Mouse (Mus musculus) hindbrain, embryonic 11.5 days (tissue): ENCODE results near the gene Cdhr4. TPM values are rescaled to one million over a fixed set of nuclear protein-coding genes. Genes with fewer than 3 reads are reported as not detected.

Source experiments
- ATAC-seq: fragments of 200-750 bp; cut with Nextera tagmentation; 2 replicates; pipeline ENCODE4 v1.8.0; 2017; ENCODE audit warnings: mild to moderate bottlenecking, moderate TSS enrichment, moderate library complexity; ENCODE audit not compliant: low FRiP score
- DNase-seq: peaks from one replicate; pipeline ENCODE4 v3.0.0-alpha.2; 2015; ENCODE audit warnings: low spot score
- H3K27ac ChIP-seq: fragments of 300-500 bp; sonication (generic); 2 replicates; pipeline ENCODE4 v1.5.1; 2014; ENCODE audit warnings: mild to moderate bottlenecking, low read depth, low read length
- H3K27me3 ChIP-seq: fragments of 300-500 bp; sonication (generic); 2 replicates; pipeline ENCODE4 v1.6.1; 2014; ENCODE audit warnings: mild to moderate bottlenecking, low read length, moderate library complexity, mixed read lengths; ENCODE audit not compliant: control insufficient read depth, insufficient read depth
- H3K36me3 ChIP-seq: fragments of 300-500 bp; sonication (generic); 2 replicates; pipeline ENCODE4 v1.6.1; 2014; ENCODE audit warnings: mild to moderate bottlenecking, low read length, moderate library complexity, mixed read lengths; ENCODE audit not compliant: control insufficient read depth, insufficient read depth
- H3K4me1 ChIP-seq: fragments of 300-500 bp; sonication (generic); replicated peaks from 2 replicates; pipeline ENCODE4 v1.6.1; 2014; ENCODE audit warnings: low read length, mixed read lengths; ENCODE audit not compliant: control insufficient read depth, insufficient read depth
- H3K4me2 ChIP-seq: fragments of 300-500 bp; sonication (generic); replicated peaks from 2 replicates; pipeline ENCODE4 v1.6.1; 2014; ENCODE audit warnings: mild to moderate bottlenecking, low read depth, low read length
- H3K4me3 ChIP-seq: fragments of 300-500 bp; sonication (generic); 2 replicates; pipeline ENCODE4 v1.5.1; 2014; ENCODE audit warnings: low read depth, low read length
- H3K9ac ChIP-seq: fragments of 300-500 bp; sonication (generic); 2 replicates; pipeline ENCODE4 v1.6.1; 2014; ENCODE audit warnings: low read depth, low read length
- H3K9me3 ChIP-seq: fragments of 300-500 bp; sonication (generic); 2 replicates; pipeline ENCODE4 v1.6.1; 2016; ENCODE audit warnings: low read length; ENCODE audit not compliant: control insufficient read depth
- WGBS: fragments of 180-500 bp; shearing (Covaris S2); extraction: QIAGEN DNeasy Blood & Tissue Kit; methylation state at CpG from one replicate; pipeline ENCODE4 v1.1.7; 2014; 5-methylcytosine and 5-hydroxymethylcytosine counted together
- polyA plus RNA-seq: library from polyadenylated mRNA; unstranded; fragments of >200 nt; fragmentation: Nextera tagmentation; extraction: Ambion mirVana; gene quantifications from 2 replicates; pipeline ENCODE4 v1.2.1, GENCODE M21; 2014

Gene Cdhr4
- polyA plus RNA-seq, 1 experiment from 2014 or later, result 3.3 TPM

- Histone ChIP-seq H3K4me1 (peaks cover 2% of the 10 kb centered on the region; the same call in 1 of the 2 replicates), H3K36me3 (no peaks in the 10 kb centered on the region), H3K4me2 (peak within 1 kb of the TSS; percentile 89), H3K9ac (peak within 1 kb of the TSS; percentile 54), H3K27ac (peak within 1 kb of the TSS; percentile 83), H3K4me3 (peak within 1 kb of the TSS; percentile 64; the same call in 1 of the 2 replicates), H3K27me3 (peaks cover 7% of the 10 kb centered on the region), H3K9me3 (no peaks in the 10 kb centered on the region)
- ATAC-seq (0 out of 2 replicates have a peak, but pooled peaks have one; percentile 15), DNase-seq (peak; percentile 65)
- 41% methylated on average over 14 of the region's 14 CpGs for WGBS
Observed at GRCm38 (mm10) chr9:107982681-107983346, 9.5 kb upstream of the Cdhr4 start, which contains the start of gene Gm20661. Gm20661 (plus strand) TSS chr9:107983058.

GRCm38 (mm10) chr9:107983421-107983890 lies 8.8 kb upstream of the Cdhr4 start:
- no peaks in the 10 kb centered on the region for H3K9me3 ChIP-seq
- ATAC-seq, result no peak
- H3K36me3 ChIP-seq, result no peaks in the 10 kb centered on the region
- peak; percentile 61 for DNase-seq
- H3K4me1 ChIP-seq, result peaks cover 2% of the 10 kb centered on the region; the same call in 1 of the 2 replicates
- H3K4me3 ChIP-seq, result peak overlapping the region; percentile 64; the same call in 1 of the 2 replicates
- peaks cover 7% of the 10 kb centered on the region for H3K27me3 ChIP-seq
- no peak overlapping the region for H3K9ac ChIP-seq
- H3K4me2 ChIP-seq, result peak overlapping the region; percentile 22
- 48% methylated on average over 4 of the region's 4 CpGs for WGBS
- peak overlapping the region; percentile 73 for H3K27ac ChIP-seq

- DNase-seq, result no peak
- H3K9me3 ChIP-seq, result no peaks in the 10 kb centered on the region
- H3K27me3 ChIP-seq, result peaks cover 7% of the 10 kb centered on the region
- peak overlapping the region; percentile 64 for H3K4me3 ChIP-seq
- H3K27ac ChIP-seq, result peak overlapping the region; percentile 72
- no peaks in the 10 kb centered on the region for H3K36me3 ChIP-seq
- H3K4me1 ChIP-seq, result peaks cover 2% of the 10 kb centered on the region; the same call in 1 of the 2 replicates
- 60% methylated on average over 19 of the region's 19 CpGs for WGBS
- no peak overlapping the region; the same call in 1 of the 2 replicates for H3K9ac ChIP-seq
- ATAC-seq, result no peak
- H3K4me2 ChIP-seq, result peak overlapping the region; percentile 89
Observed at GRCm38 (mm10) chr9:107984052-107984753, 8.1 kb upstream of the Cdhr4 start.

GRCm38 (mm10) chr9:107984754-107985055 lies 7.6 kb upstream of the Cdhr4 start:
- Histone ChIP-seq H3K9ac (no peak overlapping the region; the same call in 1 of the 2 replicates), H3K4me3 (peak overlapping the region; percentile 64), H3K4me2 (peak overlapping the region; percentile 89), H3K9me3 (no peaks in the 10 kb centered on the region), H3K27ac (peak overlapping the region; percentile 62; the same call in 1 of the 2 replicates), H3K27me3 (peaks cover 7% of the 10 kb centered on the region), H3K36me3 (no peaks in the 10 kb centered on the region), H3K4me1 (peaks cover 2% of the 10 kb centered on the region; the same call in 1 of the 2 replicates)
- DNase-seq (no peak), ATAC-seq (no peak)
- WGBS, result 50% methylated on average over 9 of the region's 9 CpGs

GRCm38 (mm10) chr9:107985131-107986119 lies 6.9 kb upstream of the Cdhr4 start, which contains the start of gene Inka1:
Inka1 (minus strand) TSS chr9:107985879.
- Histone ChIP-seq H3K4me3 (peak within 1 kb of the TSS; percentile 64), H3K9me3 (no peaks in the 10 kb centered on the region), H3K4me2 (peak within 1 kb of the TSS; percentile 89), H3K9ac (peak within 1 kb of the TSS; percentile 60), H3K36me3 (no peaks in the 10 kb centered on the region), H3K27ac (peak within 1 kb of the TSS; percentile 62), H3K27me3 (peaks cover 7% of the 10 kb centered on the region), H3K4me1 (peaks cover 2% of the 10 kb centered on the region; the same call in 1 of the 2 replicates)
- under 1% methylated on average over 47 of the region's 58 CpGs for WGBS
- ATAC-seq (peak; percentile 78), DNase-seq (peak; percentile 90)

GRCm38 (mm10) chr9:107986376-107986775 lies 5.9 kb upstream of the Cdhr4 start:
- no peaks in the 10 kb centered on the region for H3K36me3 ChIP-seq
- H3K27me3 ChIP-seq, result peaks cover 7% of the 10 kb centered on the region
- H3K27ac ChIP-seq, result no peak overlapping the region
- H3K4me3 ChIP-seq, result peak overlapping the region; percentile 64; the same call in 1 of the 2 replicates
- peak; percentile 87 for DNase-seq
- H3K4me2 ChIP-seq, result peak overlapping the region; percentile 89; the same call in 1 of the 2 replicates
- no peaks in the 10 kb centered on the region for H3K9me3 ChIP-seq
- ATAC-seq, result peak; percentile 68
- WGBS, result 3% methylated on average over 18 of the region's 18 CpGs
- H3K4me1 ChIP-seq, result peaks cover 2% of the 10 kb centered on the region; the same call in 1 of the 2 replicates
- no peak overlapping the region for H3K9ac ChIP-seq

- Histone ChIP-seq H3K4me3 (no peak overlapping the region), H3K4me2 (no peak overlapping the region), H3K27ac (no peak overlapping the region), H3K27me3 (peaks cover 7% of the 10 kb centered on the region), H3K4me1 (no peaks in the 10 kb centered on the region), H3K9me3 (no peaks in the 10 kb centered on the region), H3K36me3 (no peaks in the 10 kb centered on the region), H3K9ac (no peak overlapping the region)
- 70% methylated on average over 3 of the region's 3 CpGs for WGBS
- ATAC-seq, result no peak
- DNase-seq, result no peak
Observed at GRCm38 (mm10) chr9:107987950-107988349, 4.3 kb upstream of the Cdhr4 start.

GRCm38 (mm10) chr9:107993013-107993412 lies 716 bp downstream of the Cdhr4 start:
- WGBS, result 87% methylated on average over 11 of the region's 11 CpGs
- no peak overlapping the region for H3K4me2 ChIP-seq
- H3K27ac ChIP-seq, result no peak overlapping the region
- no peaks in the 10 kb centered on the region for H3K27me3 ChIP-seq
- no peak overlapping the region for H3K4me3 ChIP-seq
- no peak overlapping the region for H3K9ac ChIP-seq
- DNase-seq (no peak), ATAC-seq (no peak)
- H3K9me3 ChIP-seq, result no peaks in the 10 kb centered on the region
- H3K4me1 ChIP-seq, result no peaks in the 10 kb centered on the region
- H3K36me3 ChIP-seq, result no peaks in the 10 kb centered on the region
